Mouse (Mus musculus) liver, embryonic 16.5 days (tissue): Measurements from ENCODE around the gene Gm9887. TPM values are rescaled to one million over a fixed set of nuclear protein-coding genes. Genes with fewer than 3 reads are reported as not detected.
A peak's percentile ranks its signal among the peaks of the same experiment; 100 is the strongest.
"Not testable (repeated sequence)": the region's sequence is repeated elsewhere in the genome, so short reads cannot be mapped to it uniquely, and the experiment has no call there.

ENCODE experiments used
- ATAC-seq: fragments of 200-750 bp; cut with Nextera tagmentation; 2 replicates; pipeline ENCODE4 v1.8.0; 2017; ENCODE audit warnings: low read depth, mild to moderate bottlenecking, moderate number of reproducible peaks, moderate library complexity
- H3K27ac ChIP-seq: fragments of 300-500 bp; sonication (generic); 2 replicates; pipeline ENCODE4 v1.5.1; 2014; ENCODE audit warnings: mild to moderate bottlenecking, low read length
- H3K27me3 ChIP-seq: fragments of 300-500 bp; sonication (generic); 2 replicates; pipeline ENCODE4 v1.6.1; 2014; ENCODE audit warnings: low read depth, low read length, mixed read lengths; ENCODE audit not compliant: control insufficient read depth, insufficient read depth
- H3K36me3 ChIP-seq: fragments of 300-500 bp; sonication (generic); 2 replicates; pipeline ENCODE4 v1.6.1; 2014; ENCODE audit warnings: mild to moderate bottlenecking; ENCODE audit not compliant: control insufficient read depth, insufficient read depth
- H3K4me1 ChIP-seq: fragments of 300-500 bp; sonication (generic); 2 replicates; pipeline ENCODE4 v1.6.1; 2014; ENCODE audit warnings: low read depth, low read length, mixed read lengths; ENCODE audit not compliant: control insufficient read depth
- H3K4me2 ChIP-seq: fragments of 300-500 bp; sonication (generic); 2 replicates; pipeline ENCODE4 v1.6.1; 2014; ENCODE audit warnings: low read depth, low read length, mixed read lengths
- H3K4me3 ChIP-seq: fragments of 300-500 bp; sonication (generic); 2 replicates; pipeline ENCODE4 v1.5.1; 2014; ENCODE audit warnings: low read depth, mild to moderate bottlenecking, low read length
- H3K9ac ChIP-seq: fragments of 300-500 bp; sonication (generic); 2 replicates; pipeline ENCODE4 v1.6.1; 2014; ENCODE audit warnings: low read depth, low read length
- H3K9me3 ChIP-seq: fragments of 300-500 bp; sonication (generic); replicated peaks from 2 replicates; pipeline ENCODE4 v1.6.1; 2016; ENCODE audit warnings: low read length; ENCODE audit not compliant: control insufficient read depth
- WGBS: fragments of 180-500 bp; shearing (Covaris S2); extraction: QIAGEN DNeasy Blood & Tissue Kit; methylation state at CpG from one replicate; pipeline ENCODE4 v1.1.7; 2014; ENCODE audit not compliant: insufficient replicate concordance; 5-methylcytosine and 5-hydroxymethylcytosine counted together
- polyA plus RNA-seq: library from polyadenylated mRNA; unstranded; fragments of >200 nt; fragmentation: Nextera tagmentation; extraction: Ambion mirVana; gene quantifications from 2 replicates; pipeline ENCODE4 v1.2.1, GENCODE M21; 2015

Gene Gm9887
- polyA plus RNA-seq, 1 experiment from 2014 or later, result 1.1 TPM

- not testable (repeated sequence) for H3K36me3 ChIP-seq, H3K4me2 ChIP-seq, H3K4me3 ChIP-seq, H3K27ac ChIP-seq, H3K9ac ChIP-seq, H3K27me3 ChIP-seq, H3K9me3 ChIP-seq, ATAC-seq
- H3K4me1 ChIP-seq, result peaks cover 14% of the 10 kb centered on the region
- whole genome bisulfite sequencing, result 88% methylated on average over 6 of the region's 6 CpGs
Measured at GRCm38 (mm10) chr12:69377636-69378035, 5.4 kb upstream of the Gm9887 start.

DNA sequence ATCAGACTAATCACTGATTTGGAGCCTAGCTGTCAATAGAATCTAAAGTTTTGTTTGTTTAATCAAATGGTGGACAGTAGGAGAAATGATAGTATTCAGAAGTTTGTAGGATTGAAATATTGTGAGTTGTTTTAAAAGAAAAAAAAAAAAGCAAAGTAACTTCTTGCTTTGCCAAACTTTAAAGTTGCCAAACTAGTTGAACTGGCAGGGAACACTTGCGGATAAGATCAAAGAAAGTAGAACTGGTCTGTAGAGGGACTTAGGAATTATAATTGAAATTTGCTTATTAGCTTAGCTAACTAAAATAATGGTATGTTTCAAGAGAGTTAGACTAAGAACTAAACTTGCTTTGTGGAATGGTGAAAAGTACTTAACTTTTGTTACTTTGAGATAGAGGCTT is 4.9 kb upstream of the Gm9887 start:
- H3K4me1 ChIP-seq, result peaks cover 12% of the 10 kb centered on the region
- no peaks in the 10 kb centered on the region for H3K9me3 ChIP-seq
- no peak overlapping the region for H3K4me3 ChIP-seq
- no peaks in the 10 kb centered on the region for H3K27me3 ChIP-seq
- no peak overlapping the region for H3K9ac ChIP-seq
- no peak for ATAC-seq
- H3K27ac ChIP-seq, result no peak overlapping the region
- no peak overlapping the region for H3K4me2 ChIP-seq
- H3K36me3 ChIP-seq, result peaks cover 9% of the 10 kb centered on the region
- WGBS, result 90% methylated on average over 1 of the region's 1 CpGs

- no peak overlapping the region for H3K27ac ChIP-seq
- no peaks in the 10 kb centered on the region for H3K9me3 ChIP-seq
- H3K4me3 ChIP-seq, result no peak overlapping the region
- peaks cover 13% of the 10 kb centered on the region for H3K4me1 ChIP-seq
- no peaks in the 10 kb centered on the region for H3K27me3 ChIP-seq
- ATAC-seq, result no peak
- no peak overlapping the region for H3K9ac ChIP-seq
- H3K4me2 ChIP-seq, result peak overlapping the region; percentile 37; the same call in 1 of the 2 replicates
- WGBS, result 36% methylated on average over 2 of the region's 2 CpGs
- peaks cover 9% of the 10 kb centered on the region for H3K36me3 ChIP-seq
Measured at GRCm38 (mm10) chr12:69376132-69376531, 3.9 kb upstream of the Gm9887 start.

DNA sequence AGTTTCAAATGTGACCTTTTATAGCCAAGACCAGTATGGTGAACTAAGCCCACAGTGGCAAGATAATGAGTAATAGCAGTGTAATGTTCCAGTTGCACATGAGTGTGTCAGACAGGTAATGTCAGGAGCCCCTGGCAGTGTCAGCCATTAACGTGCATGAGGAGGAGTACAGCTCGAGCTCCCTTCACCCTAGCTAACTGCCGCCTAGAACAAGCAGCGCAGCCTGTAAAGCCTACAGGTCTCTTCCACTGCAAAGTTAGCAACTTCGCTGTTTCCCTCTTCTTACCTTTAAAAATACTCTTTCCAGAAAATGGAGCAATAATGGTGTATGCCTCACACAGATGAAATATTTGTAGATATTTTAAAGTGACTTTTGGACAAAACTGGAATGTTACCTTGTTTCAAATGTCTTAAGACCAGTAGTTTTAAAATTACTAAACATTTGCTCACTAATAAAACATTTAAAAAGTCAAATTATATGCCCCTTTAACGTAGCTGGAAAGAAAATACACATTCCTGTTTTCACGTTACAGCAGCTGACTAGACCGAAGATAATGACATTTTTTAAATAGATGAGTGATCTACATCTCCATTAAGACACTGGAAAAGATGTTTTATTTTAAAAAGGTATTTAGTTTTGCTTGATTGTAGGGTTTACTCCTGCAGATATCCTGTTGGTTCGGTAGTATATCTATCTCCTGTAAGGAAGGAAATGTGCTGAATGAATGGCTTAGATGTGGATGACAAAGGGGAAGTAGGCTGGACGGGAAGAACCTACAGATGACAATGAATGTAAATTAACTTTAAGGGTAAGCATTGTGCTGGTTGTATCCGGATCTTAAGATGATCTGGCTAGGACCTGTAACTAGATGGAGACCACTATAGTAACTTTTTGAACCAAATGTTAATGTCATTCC is 1.9 kb upstream of the Gm9887 start:
- 8% methylated on average over 11 of the region's 11 CpGs for WGBS
- H3K9ac ChIP-seq, result peak overlapping the region; percentile 100

GRCm38 (mm10) chr12:69372731-69373331 is 573 bp upstream of the Gm9887 start:
- peak overlapping the region; percentile 100 for H3K9ac ChIP-seq
- under 1% methylated on average over 42 of the region's 42 CpGs for WGBS
- ATAC-seq, result no peak

More for the DNA sequence above, 1.9 kb upstream of the Gm9887 start:
- ATAC-seq, result no peak
- Histone ChIP-seq H3K4me3 (peak overlapping the region; percentile 97), H3K36me3 (peaks cover 9% of the 10 kb centered on the region), H3K4me2 (peak overlapping the region; percentile 87), H3K4me1 (peaks cover 21% of the 10 kb centered on the region), H3K9me3 (no peaks in the 10 kb centered on the region), H3K27me3 (no peaks in the 10 kb centered on the region), H3K27ac (peak overlapping the region; percentile 99)

DNA sequence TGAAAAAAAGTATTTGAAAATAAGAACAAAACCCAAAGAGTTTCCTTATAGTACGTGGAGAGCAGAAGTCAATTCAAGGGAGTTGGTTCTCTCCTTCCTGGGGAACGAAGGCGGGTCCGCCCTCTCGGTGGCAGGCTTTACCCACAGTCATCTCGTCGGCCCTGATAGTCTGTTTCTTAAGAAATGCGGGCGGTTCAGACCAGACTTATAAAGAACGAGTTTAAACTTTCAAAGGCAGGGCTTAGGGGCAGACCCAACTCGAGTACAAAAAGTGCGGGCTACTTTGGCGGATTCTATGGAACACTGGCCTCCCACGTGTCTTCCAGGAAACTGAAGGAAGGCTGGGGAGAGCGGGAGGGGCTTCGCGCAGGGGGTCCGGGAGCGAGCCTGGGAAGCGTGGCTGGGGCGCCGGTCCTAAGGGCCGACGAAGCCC is 821 bp downstream of the Gm9887 start:
- ATAC-seq, result peak; percentile 43
- peak overlapping the region; percentile 97 for H3K4me3 ChIP-seq
- H3K4me1 ChIP-seq, result peaks cover 25% of the 10 kb centered on the region
- H3K27me3 ChIP-seq, result no peaks in the 10 kb centered on the region
- H3K9ac ChIP-seq, result peak overlapping the region; percentile 86
- 1% methylated on average over 24 of the region's 24 CpGs for WGBS
- no peaks in the 10 kb centered on the region for H3K36me3 ChIP-seq
- peak overlapping the region; percentile 99 for H3K27ac ChIP-seq
- peak overlapping the region; percentile 90 for H3K4me2 ChIP-seq
- H3K9me3 ChIP-seq, result no peaks in the 10 kb centered on the region

More at GRCm38 (mm10) chr12:69372731-69373331, 573 bp upstream of the Gm9887 start:
- Histone ChIP-seq H3K27ac (peak overlapping the region; percentile 99), H3K4me3 (peak overlapping the region; percentile 97), H3K36me3 (peaks cover 2% of the 10 kb centered on the region; the same call in 1 of the 2 replicates), H3K27me3 (no peaks in the 10 kb centered on the region), H3K4me2 (peak overlapping the region; percentile 87), H3K9me3 (no peaks in the 10 kb centered on the region), H3K4me1 (peaks cover 21% of the 10 kb centered on the region)

DNA sequence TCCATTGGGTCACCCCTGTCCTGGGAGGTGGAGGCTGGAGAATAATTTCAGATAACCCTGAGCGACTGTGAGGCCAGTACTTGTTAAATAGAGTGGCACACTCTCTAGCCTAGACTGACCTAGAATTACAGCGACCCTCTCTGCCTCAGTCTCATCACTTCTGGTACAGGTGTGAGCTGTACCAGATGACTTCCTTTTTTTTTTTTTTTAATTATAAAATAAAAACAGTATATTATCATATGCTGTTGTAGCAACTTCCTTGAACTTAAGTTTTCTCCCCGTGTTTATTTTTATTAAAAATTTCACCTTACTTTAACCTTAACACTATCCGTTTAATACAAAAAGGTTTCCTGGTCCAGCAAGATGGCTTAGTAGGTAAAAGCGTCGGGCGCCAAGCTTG is 1.3 kb downstream of the Gm9887 start:
- Histone ChIP-seq H3K27me3 (no peaks in the 10 kb centered on the region), H3K4me3 (peak overlapping the region; percentile 97), H3K36me3 (no peaks in the 10 kb centered on the region), H3K4me1 (peaks cover 22% of the 10 kb centered on the region), H3K9me3 (no peaks in the 10 kb centered on the region), H3K27ac (peak overlapping the region; percentile 99), H3K9ac (peak overlapping the region; percentile 86), H3K4me2 (peak overlapping the region; percentile 90)
- WGBS, result 10% methylated on average over 7 of the region's 7 CpGs
- ATAC-seq, result no peak

DNA sequence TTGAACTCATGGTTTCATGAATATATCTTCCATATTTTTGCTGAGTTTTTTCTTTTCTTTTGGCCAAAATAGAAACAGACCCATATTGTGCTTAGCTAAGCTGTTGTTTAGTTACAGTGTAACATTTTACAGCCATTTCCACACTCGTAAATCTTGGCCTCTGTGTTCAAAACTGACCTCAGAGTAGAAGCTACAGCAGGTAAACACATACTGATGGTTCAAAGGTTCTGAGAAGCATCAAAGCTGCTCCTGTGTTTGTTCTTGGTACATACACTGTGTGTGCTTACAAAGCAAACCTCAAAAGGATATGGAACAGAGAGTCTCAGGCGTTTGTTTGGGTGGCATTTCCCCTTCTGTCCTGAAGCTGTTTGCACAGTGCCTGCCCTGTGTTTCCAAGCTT is 4.7 kb downstream of the Gm9887 start:
- Histone ChIP-seq H3K27ac (peak overlapping the region; percentile 45; the same call in 1 of the 2 replicates), H3K9me3 (no peaks in the 10 kb centered on the region), H3K27me3 (no peaks in the 10 kb centered on the region), H3K9ac (no peak overlapping the region), H3K4me3 (no peak overlapping the region), H3K4me2 (no peak overlapping the region), H3K36me3 (no peaks in the 10 kb centered on the region), H3K4me1 (peaks cover 31% of the 10 kb centered on the region)
- WGBS, result 58% methylated on average over 2 of the region's 2 CpGs
- peak; percentile 6; the same call in 1 of the 2 replicates for ATAC-seq

DNA sequence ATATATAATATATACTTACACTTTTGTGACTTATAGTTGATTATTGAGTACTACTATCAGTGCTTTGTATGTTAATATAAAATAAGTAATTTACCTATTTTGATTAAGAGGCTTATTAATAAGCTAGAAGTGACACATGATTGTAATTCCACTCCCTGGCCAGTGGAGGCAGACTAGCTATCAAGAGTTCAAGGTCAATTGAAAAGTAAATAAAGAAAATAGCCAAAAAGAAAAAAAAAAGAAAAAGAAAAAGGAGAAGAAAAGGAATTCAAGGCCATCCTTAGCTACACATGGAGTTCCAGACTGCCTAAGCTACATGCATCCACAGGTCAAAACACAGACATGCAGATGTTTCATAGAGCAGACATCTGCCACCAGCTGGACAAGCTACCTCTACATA is 5.8 kb downstream of the Gm9887 start:
- Histone ChIP-seq H3K9ac (no peak overlapping the region), H3K4me1 (peaks cover 35% of the 10 kb centered on the region), H3K27me3 (no peaks in the 10 kb centered on the region), H3K4me3 (no peak overlapping the region), H3K9me3 (no peaks in the 10 kb centered on the region), H3K36me3 (no peaks in the 10 kb centered on the region), H3K4me2 (no peak overlapping the region), H3K27ac (no peak overlapping the region; the same call in 1 of the 2 replicates)
- ATAC-seq, result no peak
